Mouse (Mus musculus) brain, embryonic 18.5 days (tissue): Measurements from ENCODE around the gene Stx7.
A peak's percentile ranks its signal among the peaks of the same experiment; 100 is the strongest.

Experiments used
- DNase-seq: peaks from one replicate; pipeline ENCODE4 v3.0.0-alpha.2; 2012; ENCODE audit warnings: low read depth, low spot score

Stx7 gene

GRCm38 (mm10) chr10:24167978-24168583 is 19.0 kb downstream of the Stx7 start:
- DNase-seq = no peak

- DNase-seq = no peak
These were observed 19.8 kb downstream of the Stx7 start for GRCm38 (mm10) chr10:24168854-24169253.

- DNase-seq = no peak
These were observed 22.9 kb downstream of the Stx7 start for GRCm38 (mm10) chr10:24171906-24172459.

GRCm38 (mm10) chr10:24173210-24174001 is 24.3 kb downstream of the Stx7 start:
- DNase-seq = no peak

- no peak for DNase-seq
These were observed 41.3 kb downstream of the Stx7 start for GRCm38 (mm10) chr10:24190392-24190791.

GRCm38 (mm10) chr10:24191977-24192376 is 42.9 kb downstream of the Stx7 start:
- DNase-seq = peak; percentile 14

- no peak for DNase-seq
These were observed 50.2 kb downstream of the Stx7 start for GRCm38 (mm10) chr10:24199303-24199702.

- no peak for DNase-seq
These were observed 51.0 kb downstream of the Stx7 start for GRCm38 (mm10) chr10:24200099-24200498.

GRCm38 (mm10) chr10:24210075-24210474 is 61.0 kb downstream of the Stx7 start:
- no peak for DNase-seq

GRCm38 (mm10) chr10:24213297-24213696 is 64.2 kb downstream of the Stx7 start:
- DNase-seq = no peak

GRCm38 (mm10) chr10:24217558-24218268 is 68.6 kb downstream of the Stx7 start:
- no peak for DNase-seq

GRCm38 (mm10) chr10:24220931-24221330 is 71.8 kb downstream of the Stx7 start:
- DNase-seq = no peak

- DNase-seq = no peak
These were observed 73.8 kb downstream of the Stx7 start for GRCm38 (mm10) chr10:24222911-24223310.

GRCm38 (mm10) chr10:24223449-24224143 is 74.5 kb downstream of the Stx7 start, which contains the start of gene Moxd1:
Gene Moxd1, plus strand, starts transcription at chr10:24223517.
- DNase-seq = no peak

- no peak for DNase-seq
These were observed 75.5 kb downstream of the Stx7 start for GRCm38 (mm10) chr10:24224591-24224990.

GRCm38 (mm10) chr10:24228318-24229183 is 79.4 kb downstream of the Stx7 start:
- DNase-seq = no peak

GRCm38 (mm10) chr10:24232281-24232680 is 83.2 kb downstream of the Stx7 start:
- DNase-seq = no peak

GRCm38 (mm10) chr10:24235426-24236283 is 86.6 kb downstream of the Stx7 start:
- no peak for DNase-seq
